Mouse (Mus musculus): ENCODE measurements around the gene Gmcl1.

Gene Gmcl1

DNA sequence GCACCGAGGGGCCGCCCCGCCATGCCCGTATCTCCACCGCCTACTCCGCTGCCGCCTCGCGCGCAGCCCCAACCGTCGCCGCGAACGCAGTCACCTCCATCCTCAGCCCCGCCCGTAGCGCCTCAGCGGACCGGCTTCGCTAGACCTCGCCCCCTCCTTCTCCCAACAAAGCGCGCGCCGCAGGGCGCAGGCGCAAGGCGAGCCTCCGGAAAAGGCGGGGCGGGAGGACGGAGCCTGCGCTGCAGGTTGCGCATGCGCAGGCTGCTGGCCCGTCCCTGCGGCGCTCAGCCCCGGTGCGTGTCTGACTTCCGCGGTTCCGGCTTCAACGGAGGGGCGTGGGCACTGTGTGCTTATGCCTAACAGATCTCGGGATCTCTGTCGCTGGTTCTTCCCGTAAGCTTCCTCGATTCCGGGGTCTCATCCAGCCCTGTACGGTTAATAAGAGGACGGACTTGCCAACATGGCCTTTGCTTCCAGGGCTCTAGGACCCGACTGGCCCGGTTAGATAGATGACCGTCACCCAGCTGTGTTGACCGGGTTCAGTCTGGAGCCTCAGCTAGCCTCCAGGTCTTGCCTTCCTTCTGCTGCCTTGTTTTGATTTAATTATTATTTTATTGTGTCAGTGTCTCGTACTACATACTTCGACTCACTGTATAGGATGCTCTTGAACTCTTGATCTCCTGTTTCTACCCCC is at the start of gene Gmcl1:
Gene Gmcl1, minus strand, starts transcription at position 201 of the 694 bp plus-strand sequence.
- peak; percentile 99 for DNase-seq (ENCODE audit: low read depth, low spot score)

DNA sequence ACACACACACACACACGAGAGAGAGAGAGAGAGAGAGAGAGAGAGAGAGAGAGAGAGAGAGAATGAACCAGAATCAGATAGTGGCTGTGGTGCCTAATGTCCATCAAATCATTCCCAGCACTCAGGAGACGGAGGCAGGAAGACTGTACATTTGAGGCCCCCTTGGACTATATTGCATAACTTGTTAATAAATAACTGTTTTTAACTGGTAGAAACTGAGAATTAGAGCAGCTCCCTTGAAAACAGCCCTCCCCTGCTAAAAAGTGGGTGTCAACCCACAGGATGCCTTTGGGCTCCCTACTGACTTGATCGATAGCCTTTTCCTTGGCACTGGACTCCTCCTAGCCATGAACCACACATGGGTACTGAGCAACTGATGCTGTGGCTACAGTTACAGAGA is 49.2 kb upstream of the Gmcl1 start:
- DNase-seq (ENCODE audit: low read depth, low spot score) = no peak

DNA sequence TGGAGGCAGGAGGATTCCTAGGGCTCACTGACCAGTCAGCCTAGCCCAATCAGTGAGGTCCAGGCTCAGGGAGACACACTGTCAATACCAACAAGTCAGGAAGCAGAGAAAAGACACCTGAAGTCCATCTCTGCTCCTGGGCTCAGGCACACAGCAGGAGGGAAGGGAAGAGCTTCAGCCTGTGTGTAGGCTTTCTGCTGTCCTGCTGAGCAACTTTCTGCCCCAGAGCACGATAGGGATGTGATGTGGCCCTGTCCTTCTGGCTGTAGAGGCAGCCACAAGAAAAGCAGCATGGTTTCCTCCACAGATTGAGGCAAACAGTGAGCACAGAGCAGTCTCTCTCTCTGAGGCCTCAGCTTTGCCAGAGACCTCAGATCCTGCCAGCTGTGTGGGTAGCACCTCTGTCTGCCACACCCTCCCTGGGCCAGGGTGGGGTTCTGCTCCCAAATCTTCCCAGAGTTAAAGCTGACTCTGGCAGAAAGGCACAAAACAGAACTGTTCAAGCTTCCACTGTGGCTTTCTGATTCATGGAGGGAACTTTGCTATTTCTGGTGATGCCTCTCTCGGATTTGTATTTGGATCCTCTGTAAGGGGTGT is 48.3 kb upstream of the Gmcl1 start:
- DNase-seq (ENCODE audit: low read depth, low spot score) = no peak

DNA sequence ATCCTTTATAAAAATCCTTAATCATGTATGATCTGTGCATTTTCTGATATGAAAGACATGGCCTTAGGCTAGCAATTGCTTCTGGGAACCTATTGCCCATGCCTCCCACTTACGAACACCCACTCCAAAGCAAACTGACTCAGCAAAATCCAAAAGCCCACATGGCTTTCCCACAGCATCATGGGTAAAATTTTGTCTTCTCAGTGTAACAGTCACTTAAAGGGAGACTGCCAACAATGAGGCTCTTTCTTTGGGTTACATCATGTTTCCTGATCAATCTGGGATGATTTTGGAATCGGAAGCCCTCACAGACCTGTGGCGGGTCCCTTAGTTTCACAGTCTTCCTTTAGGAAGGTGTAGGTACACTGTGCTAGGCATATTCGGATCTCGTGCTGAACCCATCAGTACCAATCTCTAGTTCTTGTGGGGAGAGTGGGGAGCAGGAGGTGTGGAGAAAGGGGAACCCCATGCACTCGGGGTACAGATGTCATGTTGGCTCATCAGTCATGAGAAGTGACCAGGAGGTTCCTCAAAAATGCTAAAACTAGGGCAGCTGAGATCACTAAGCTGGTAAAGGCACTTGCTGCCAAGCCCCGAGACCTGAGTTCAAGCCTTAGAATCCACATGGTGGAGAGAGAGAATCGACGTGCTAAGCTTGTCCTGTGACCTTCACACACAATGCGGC is 45.9 kb upstream of the Gmcl1 start:
- DNase-seq (ENCODE audit: low read depth, low spot score) = no peak

DNA sequence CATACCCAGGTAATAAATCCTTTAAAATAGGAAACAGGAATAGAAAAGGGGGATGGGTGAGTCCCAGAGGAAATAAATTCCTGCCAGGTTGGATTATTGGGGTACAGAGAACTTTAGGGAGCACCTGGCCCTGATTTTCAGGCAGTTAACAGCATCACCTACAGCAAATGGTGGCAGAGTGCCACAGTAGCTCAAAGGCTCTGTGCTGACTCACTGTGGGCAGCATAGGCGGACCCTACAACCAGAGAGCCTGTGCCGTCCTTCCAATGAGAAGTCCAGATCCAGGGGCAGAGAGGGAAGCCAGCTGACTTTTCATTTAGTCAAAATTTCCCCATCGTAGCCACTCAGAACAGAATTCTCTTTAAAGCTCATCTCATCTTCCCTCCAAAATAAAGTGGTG is 44.0 kb upstream of the Gmcl1 start:
- no peak for DNase-seq (ENCODE audit: low read depth, low spot score)

DNA sequence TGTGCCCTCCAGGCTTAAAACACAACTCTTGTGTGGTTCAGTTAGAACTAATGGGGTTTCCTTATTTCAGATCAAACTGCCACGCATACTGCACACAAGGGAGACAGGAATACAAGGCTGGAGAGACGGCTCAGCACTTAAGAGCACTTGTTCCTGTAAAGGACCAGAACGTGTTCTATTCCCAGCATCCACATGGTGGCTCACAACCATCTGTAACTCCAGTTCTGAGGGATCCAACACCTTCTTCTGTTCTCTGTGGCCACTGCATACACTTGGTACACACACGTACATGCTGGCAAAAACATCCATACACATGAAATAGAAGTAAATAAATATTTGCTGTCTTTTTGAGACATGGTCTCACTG is 43.5 kb upstream of the Gmcl1 start:
- DNase-seq (ENCODE audit: low read depth, low spot score) = no peak

DNA sequence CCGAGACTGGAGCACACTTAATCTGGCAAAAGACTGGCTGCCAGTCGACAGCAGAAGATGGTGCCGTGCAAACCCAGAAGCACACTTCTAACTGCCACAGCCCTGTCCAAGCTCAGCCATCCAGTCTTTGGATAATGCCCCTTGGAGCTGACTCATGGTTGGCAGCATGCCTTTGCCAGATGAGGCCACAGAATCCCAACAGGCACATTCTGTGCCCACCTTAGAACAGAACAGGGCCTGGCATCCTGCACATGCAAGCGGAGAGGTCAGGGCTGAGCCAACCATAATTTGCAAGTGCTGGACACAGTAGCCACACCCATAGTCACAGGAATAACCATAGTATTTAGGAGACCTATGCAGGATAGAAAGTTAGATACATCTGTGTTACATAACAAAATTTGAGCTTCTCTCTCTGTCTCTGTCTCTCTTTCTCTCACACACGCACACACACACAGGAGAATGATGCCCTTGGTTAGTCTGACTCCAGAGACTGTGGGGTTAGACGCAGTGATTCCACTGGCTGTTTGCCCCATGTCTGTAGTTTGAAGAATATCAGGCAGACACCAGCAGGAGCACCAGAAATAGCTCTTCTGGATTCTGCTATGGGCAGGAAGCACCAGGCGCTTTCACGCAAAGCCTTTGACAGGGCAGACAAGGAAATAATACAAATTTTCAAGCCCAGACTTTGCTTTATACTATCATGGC is 43.0 kb upstream of the Gmcl1 start:
- DNase-seq (ENCODE audit: low read depth, low spot score) = no peak

DNA sequence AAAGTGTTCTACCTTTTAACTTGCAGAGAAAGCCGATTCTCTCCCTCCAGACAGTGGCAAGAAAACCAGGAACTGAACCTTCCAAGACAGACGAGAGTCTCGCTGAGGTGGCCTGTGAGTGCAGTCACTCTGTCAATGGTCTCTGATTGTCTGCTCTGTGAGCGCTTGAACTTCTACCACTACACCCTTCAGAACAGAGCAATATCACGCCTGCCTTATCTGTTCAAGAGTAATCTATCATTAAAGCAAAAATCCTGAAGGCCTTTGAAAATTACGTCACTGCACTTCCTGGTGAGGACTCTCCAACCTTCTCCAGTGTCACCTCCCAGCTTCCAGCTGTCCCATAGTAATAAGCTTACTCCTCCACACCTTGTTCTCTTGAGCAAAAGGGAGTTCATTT is 41.8 kb upstream of the Gmcl1 start:
- no peak for DNase-seq (ENCODE audit: low read depth, low spot score)

DNA sequence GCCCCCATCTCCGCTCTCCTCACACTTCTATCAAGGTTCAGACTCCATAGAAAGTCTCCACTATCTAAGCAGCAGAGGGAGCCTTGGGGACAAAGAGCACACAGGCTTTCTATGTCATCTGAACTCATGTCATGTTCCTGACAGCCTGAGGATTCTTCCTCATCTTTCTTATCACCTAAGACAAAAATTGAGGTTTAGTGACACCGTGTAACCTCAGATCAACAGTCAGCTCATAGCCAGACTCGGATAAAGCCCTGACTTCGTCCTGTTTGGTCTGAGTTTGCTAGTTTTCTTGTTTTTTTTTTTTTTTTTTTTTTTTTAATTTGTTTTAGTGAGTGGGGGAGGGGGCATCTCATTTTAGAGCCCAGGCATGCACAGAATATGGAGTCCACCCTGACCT is 40.6 kb upstream of the Gmcl1 start:
- no peak for DNase-seq (ENCODE audit: low read depth, low spot score)

DNA sequence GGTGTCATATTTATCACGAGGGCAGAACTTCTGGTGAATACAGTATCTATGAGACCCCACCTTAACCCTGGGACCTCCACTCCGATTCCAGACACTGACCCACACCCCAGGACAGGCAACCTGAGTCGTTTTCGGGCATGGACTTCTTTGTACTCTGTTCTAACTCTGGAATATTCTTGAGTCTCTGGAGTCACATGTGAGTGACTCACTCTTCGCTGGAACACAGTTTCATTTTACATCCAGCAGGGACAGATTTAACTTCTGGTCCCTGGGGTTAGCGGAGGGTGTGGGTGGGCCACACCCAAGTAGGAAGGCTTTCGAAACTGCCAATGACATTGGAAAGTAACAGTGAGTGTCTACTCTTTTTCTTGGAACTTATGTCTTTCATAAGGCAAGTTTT is 39.4 kb upstream of the Gmcl1 start:
- DNase-seq (ENCODE audit: low read depth, low spot score) = no peak

DNA sequence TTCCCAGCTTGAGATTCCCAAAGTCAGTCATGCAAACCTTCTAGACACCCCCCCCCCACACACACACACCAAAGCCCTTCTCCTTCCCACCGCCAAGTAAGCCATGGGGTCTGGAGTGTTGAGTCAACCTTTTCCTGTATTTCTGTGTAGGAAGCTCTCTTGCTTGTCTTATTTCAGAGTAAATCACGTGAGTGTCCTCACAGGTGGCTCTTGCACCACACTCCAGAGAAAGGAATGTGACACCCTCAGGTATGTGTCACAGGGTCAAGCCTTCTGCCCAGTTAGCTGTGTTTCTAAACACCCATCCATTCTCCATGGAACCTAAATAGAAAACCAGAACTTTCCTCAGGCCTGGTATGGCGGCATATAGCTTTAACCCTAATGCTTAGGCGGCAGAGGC is 35.8 kb upstream of the Gmcl1 start:
- DNase-seq (ENCODE audit: low read depth, low spot score) = no peak

DNA sequence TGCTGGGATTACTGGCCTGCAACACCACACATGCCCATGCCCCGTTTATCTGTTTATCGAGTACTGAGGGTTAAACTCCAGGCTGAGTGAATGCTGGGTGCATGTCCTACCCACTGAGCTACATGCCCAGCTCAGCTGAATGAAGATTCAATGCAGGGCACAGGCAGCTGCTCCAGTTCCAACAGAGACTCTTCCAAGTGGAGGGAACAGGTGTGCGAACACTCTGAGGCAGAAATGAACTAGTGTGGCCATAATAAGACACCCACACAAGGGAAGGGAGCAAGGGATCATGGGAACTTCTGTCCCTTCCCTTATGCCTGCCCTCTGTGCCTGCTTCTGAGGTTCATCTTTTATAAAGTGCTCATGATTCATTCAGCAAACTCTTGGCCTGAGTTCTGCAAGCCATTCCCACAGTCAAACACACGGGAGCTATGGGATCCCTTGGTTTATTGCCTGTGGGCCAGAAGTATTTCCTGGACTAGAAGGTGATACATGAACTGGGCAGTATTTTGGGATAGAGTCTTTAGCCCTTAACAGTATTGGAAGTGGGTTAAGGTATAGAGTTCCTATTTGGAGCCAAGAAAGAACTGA is 35.1 kb upstream of the Gmcl1 start:
- DNase-seq (ENCODE audit: low read depth, low spot score) = no peak

DNA sequence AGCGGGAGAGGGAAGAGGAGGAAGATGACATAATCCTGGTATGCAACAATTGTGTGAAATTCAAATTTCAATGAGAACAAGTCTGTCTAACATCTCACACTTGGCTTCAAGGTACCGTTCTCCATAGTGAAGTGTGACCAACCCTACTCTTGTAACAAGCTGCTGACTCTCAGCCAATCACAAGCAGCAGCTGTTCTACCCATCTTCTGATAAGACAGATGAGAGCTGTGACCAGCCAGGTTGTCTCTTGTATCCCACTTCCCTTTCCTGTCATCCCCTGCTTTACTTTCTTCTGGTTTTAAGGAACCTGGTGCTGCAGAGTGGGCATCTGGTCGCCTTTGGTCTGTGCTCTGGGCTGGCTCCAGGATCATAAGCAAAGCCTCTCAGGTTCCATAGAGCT is 34.3 kb upstream of the Gmcl1 start:
- no peak for DNase-seq (ENCODE audit: low read depth, low spot score)

DNA sequence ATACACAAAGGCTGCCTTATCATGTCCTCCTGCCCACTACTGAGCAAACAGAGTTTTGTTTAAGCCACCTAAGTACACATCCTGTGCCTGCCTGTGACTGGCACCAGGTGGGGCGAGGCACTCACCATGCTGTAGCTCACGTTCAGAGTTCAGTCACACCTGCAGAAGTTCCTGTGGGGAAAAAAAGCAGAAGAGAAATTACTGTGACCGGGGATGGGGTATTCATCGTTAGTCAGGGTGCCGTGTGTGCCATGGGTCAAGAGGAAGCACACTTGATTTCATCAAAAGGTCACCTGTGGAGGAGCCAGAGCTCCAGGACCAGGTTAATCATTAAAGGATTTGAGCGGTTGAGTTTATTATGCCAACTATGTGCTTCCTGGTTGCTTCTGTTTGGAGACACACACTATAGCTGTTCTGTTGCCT is 32.5 kb upstream of the Gmcl1 start:
- DNase-seq (ENCODE audit: low read depth, low spot score) = no peak

DNA sequence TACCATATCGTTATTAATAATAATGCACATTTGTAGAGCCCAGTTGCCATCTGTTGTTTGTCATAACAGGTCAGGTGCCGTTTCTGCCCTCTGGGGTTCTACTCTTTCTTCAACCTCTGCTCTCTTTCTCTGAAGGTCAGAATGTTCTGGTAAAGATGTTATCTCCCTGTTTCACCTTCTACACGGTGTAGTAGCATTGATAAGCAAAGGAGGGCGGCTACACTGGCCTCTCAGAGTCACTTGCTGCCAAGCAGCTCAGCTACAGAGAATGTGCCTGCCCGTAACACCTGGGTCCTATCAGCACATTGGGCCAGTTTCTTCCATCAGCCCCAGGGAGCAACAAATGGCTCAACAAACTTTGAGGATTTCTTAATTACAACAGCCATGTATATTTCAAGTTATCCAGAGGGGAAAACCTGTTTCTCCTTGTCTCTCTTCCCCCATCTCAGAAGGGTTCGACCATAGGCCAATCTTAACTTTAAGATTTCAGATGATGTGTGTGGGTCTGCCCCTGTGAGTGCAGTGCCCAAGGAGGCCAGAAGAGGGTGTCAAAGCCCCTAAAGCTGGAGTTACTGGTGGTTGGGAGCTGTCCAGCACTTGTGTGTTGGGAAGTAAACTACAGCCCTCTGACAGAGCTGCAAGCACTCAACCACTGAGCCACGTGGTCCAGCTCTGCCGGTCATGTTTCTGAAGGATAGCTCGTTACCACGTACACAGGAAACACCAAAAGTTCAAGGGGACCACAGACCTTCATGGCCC is 21.1 kb upstream of the Gmcl1 start:
- DNase-seq (ENCODE audit: low read depth, low spot score) = no peak

DNA sequence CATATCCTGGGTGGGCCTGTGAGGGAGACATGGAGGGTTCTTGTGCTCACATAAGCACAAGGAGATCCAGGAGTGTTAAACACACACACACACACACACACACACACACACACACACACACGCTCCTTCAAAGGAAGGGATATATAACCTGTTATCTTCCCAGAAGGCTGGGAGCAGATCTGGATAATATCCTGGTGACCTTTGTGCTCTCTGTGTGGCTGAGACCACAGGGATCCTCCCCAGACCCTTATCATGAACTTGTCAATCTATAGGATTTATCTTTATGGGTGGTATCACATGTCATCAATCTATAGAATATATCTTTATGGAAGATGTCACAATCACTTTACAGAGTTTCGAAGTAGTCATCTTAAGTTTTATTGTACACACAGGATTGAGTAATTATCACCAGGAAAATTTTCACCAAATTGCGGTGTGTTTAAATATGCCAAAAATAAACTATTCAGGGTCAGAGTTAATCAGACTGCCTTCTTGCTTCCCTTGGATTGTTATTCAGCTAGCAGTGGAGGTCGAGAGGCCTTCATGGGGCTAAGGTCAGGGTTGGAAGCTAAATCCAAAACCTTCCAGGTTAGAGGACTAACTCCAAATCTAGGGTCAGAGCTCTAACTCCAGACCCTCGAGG is 19.8 kb upstream of the Gmcl1 start:
- DNase-seq (ENCODE audit: low read depth, low spot score) = no peak

DNA sequence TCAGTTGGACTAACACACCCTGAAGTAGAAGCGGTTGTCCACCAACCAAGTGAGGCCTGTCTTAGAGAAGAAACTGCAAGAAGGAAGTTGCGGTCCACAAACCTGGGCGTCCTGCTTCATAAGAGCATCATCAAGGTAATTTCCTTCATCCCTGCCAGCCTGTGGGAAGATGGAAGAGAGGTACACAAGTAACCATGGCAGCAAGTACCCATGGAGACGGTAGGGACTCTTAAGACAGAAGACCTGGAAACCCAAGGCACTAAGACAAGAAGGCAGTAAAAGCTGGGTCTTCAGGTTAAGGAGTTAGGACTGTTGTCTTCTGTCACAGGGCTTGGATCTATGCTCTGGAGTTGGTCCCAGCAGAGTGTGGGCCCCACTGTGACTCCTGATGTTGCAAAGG is 17.8 kb upstream of the Gmcl1 start:
- no peak for DNase-seq (ENCODE audit: low read depth, low spot score)

DNA sequence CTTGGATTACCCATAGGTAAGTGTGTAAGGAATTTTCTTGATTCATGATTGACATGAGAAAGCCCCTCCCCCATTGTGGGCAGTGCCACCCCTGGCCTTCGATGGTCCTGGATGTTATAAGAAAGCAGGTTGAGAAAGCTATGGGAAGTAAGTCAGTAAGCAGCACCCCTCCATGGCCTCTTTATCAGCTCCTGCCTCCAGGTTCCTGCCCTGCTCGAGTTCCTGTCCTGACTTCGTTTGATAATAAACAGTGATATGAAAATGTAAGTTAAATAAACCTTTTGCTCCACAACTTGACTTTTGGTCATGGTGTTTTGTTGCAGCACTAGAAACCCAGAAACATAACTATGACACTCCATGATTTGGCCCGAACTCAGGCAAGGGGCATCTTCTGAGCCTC is 16.6 kb upstream of the Gmcl1 start:
- no peak for DNase-seq (ENCODE audit: low read depth, low spot score)

DNA sequence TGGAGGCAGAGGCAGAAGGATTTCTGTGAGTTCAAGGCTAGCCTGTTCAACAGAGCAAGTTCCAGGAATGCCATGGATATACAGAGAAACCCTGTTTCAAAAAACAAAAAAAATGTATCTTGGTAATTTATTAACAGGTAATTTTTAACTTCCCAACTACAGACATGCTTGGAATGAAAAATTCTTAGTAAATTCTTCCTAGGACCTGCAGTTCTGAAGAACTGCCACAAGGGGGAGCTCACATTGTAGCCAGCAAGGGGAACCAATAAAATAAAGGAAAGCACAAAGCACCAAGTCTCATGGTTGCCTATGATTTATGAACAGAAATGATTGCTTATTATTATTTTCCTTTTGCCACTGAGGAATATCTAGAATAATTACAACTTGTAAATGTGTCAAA is 14.0 kb upstream of the Gmcl1 start:
- peak; percentile 76 for DNase-seq (ENCODE audit: low read depth, low spot score)

DNA sequence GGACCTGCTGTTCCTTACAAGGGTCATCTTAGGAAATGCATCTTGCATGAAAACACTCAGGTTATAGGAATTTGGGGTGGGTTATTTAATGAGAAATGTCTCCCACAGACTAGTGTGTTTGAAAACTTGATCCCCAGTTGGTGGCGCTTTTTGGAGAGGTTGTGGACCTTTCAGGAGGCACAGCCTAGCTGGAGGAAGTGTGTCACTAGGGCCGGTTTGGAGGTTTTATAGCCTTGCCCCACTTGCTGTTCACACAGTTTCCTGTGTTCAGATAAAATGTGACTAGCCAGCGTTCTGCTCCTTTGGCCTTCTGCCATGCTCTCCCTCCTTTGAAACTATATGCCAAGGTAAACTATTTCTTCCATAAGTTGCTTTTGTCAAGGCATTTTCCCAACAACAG is 7.5 kb upstream of the Gmcl1 start:
- no peak for DNase-seq (ENCODE audit: low read depth, low spot score)

DNA sequence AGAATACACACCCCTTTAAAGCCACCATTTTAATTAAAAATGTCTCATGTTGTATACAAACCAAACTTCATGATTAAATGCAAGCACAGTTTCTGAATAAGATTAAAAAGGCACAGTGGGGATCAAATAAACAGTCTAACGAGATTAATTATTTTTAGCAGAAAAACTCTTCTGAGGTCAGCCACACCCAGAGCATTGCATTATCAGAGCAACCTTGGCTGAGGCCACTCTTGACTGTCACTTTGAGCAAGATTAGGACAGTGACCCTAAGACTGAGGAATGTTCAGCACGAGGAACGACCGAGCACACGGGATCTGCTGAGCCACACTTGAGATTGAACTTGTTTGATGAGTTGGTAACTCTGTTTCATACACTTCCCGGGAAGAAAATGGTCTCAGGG is 3.6 kb upstream of the Gmcl1 start:
- no peak for DNase-seq (ENCODE audit: low read depth, low spot score)

All from CD4-positive, CD25-positive, alpha-beta regulatory T cell, adult 2 months (primary cell).